8 mouse cellular contexts compared by ENCODE assay signal in the genomic region with DNA sequence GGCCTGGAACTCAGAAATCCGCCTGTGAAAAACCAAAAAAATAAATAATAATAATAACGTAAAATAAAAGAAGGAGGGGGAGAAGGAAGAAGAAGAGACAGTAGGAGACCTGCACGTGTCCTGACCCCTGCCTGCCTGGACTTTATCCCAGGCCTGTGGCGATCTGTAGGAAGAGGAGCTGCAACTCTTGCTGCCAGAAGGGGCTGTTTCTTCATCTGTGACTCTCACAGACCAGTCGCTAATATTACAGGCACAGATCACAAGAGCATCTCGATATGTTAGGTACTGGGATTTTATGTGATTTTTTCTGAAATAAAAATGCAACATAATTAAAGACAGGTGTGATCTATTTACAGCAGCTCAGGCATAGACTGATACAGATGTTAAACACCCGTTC. TPM values are rescaled to one million over a fixed set of nuclear protein-coding genes. Genes with fewer than 3 reads are reported as not detected.
DNase-seq lines count a peak whose midpoint lies in the region; TF ChIP-seq lines count a peak whose summit lies in the region.

No protein-coding gene starts in this region.

- 11% methylated on average over 7 of the region's 7 CpGs for WGBS in thymus, adult 2 months
- WGBS in olfactory bulb, adult 2 months = 7% methylated on average over 7 of the region's 7 CpGs

- H3K36me3 ChIP-seq in thymus, adult 2 months (ENCODE audit: control insufficient read depth, insufficient read depth, low read length) = no peaks in the 10 kb centered on the region

- no peak for TF ChIP-seq CTCF in thymus, adult 2 months (IDR thresholded peaks at IDR 0.05; ENCODE audit: borderline replicate concordance, control insufficient read depth, extremely low read depth, insufficient read depth, low read length, poor library complexity)
- no peak for TF ChIP-seq CTCF in olfactory bulb, adult 2 months (IDR thresholded peaks at IDR 0.05; ENCODE audit: insufficient read depth, low read depth, low read length)

- H3K27me3 ChIP-seq in thymus, adult 2 months (ENCODE audit: control insufficient read depth, insufficient read depth, low read length) = no peaks in the 10 kb centered on the region

- H3K27ac ChIP-seq in thymus, adult 2 months (ENCODE audit: control insufficient read depth, insufficient read depth, low read length) = no peak overlapping the region
- H3K27ac ChIP-seq in olfactory bulb, adult 2 months (ENCODE audit: insufficient read depth, low read depth, low read length) = peak overlapping the region; percentile 95

- peaks cover 2% of the 10 kb centered on the region; the same call in 1 of the 2 replicates for H3K4me1 ChIP-seq in thymus, adult 2 months (replicated peaks; ENCODE audit: control insufficient read depth, insufficient read depth, low read length)
- H3K4me1 ChIP-seq in olfactory bulb, adult 2 months (ENCODE audit: control insufficient read depth, insufficient read depth, low read length) = 0 out of 2 replicates have a peak, but pooled peaks cover 2% of the 10 kb centered on the region

- peak; percentile 18 for DNase-seq in adrenal gland, postnatal 10 days
- no peak for DNase-seq in adrenal gland, adult (ENCODE audit: inconsistent age in 2 of 2, low spot score in 1 of 2)
- no peak for DNase-seq in thymus, adult 2 months
- DNase-seq in thymus, postnatal 25 days = no peak
- DNase-seq in kidney, postnatal 10 days = peak; percentile 25
- DNase-seq in ovary, postnatal 14 days (ENCODE audit: low spot score) = no peak
- DNase-seq in urinary bladder, adult 2 months (ENCODE audit: low spot score) = no peak

- TF ChIP-seq POLR2A in thymus, adult 2 months (IDR thresholded peaks at IDR 0.05; ENCODE audit: control insufficient read depth, extremely low read depth, insufficient read depth, low read length, poor library complexity) = no peak
- TF ChIP-seq POLR2A in olfactory bulb, adult 2 months (IDR thresholded peaks at IDR 0.05; ENCODE audit: insufficient read depth, low read depth, low read length) = no peak

- H3K4me3 ChIP-seq in thymus, adult 2 months (ENCODE audit: control insufficient read depth, insufficient read depth, low read length) = peak overlapping the region; percentile 56
- peak overlapping the region; percentile 73 for H3K4me3 ChIP-seq in olfactory bulb, adult 2 months (ENCODE audit: insufficient read depth, low read depth, low read length)

RNA-seq across cellular contexts. Expression of gene Rap1gds1, which starts 1.1 kb away (rescaled TPM):
- total RNA-seq in adrenal gland, postnatal 10 days (2021) = 10 to 100 TPM; 49.7 to 59.1 TPM
- polyA plus RNA-seq in thymus, adult 2 months (2012; rRNA removed) = 25.5 and 26.0 TPM in 2 replicates
- 126 and 181 TPM in 2 replicates for polyA plus RNA-seq in olfactory bulb, adult 2 months (2012; ENCODE audit: insufficient read depth, insufficient read length, low replicate concordance, missing spikeins)
- 33.5 and 34.8 TPM in 2 replicates for polyA plus RNA-seq in urinary bladder, adult 2 months (2012; rRNA removed)

Comparison
In these comparisons a context has a peak if more than half of its experiments do, and no peak if none do; other contexts are left out.
1. DNase-seq: peak in adrenal gland, postnatal 10 days (single experiment) and kidney, postnatal 10 days (single experiment); none in adrenal gland, adult (0 of 2), thymus, adult 2 months (single experiment), thymus, postnatal 25 days (single experiment), ovary, postnatal 14 days (single experiment) and urinary bladder, adult 2 months (single experiment).